Mouse (Mus musculus): Measurements from ENCODE around the gene Guk1.
A peak's percentile ranks its signal among the peaks of the same experiment; 100 is the strongest.

The Guk1 gene

GRCm38 (mm10) chr11:59210020-59210419 is 18.0 kb upstream of the Guk1 start:
- DNase-seq, result no peak

DNA sequence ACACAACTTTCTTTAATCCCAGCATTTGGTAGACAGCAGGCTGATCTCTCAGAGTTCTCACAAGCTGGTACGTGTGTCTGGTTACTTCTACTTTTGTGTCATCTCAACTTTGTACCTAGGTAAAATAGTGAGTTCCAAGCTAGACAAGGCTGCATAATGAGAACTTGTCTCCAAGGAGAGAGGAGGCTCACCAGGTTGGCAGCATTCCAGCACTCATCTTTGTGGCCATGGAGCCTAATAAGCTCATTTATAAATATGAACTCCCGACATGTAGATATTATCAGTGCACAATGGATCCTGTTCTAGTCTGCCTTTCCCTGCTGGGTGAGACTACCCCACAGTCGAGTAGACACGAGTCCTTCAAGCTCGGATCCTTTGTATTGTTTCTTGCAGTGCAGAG is 17.6 kb upstream of the Guk1 start:
- no peak for DNase-seq

DNA sequence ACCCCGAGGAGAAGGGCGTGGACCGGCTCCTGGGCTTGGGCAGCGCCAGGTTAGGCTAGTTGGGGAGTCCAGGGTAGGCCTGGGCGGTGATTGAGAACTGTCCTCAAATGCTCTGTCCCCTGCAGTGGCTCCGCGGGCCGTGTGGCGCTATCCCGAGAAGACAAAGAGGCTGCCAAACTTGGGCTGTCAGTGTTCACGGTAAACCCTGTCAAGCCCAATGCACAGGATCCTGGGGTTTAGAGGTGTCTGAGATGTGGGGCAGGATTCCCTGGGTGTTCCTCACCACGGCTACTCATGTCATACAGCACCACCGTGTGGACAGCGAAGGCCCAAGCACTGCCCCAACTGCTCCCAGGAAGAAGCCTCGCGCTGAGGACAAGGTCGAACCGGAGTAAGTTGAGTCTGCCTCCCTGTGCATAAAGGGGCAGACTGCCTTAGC is 17.0 kb upstream of the Guk1 start:
- peak; percentile 65 to 68 for DNase-seq

- DNase-seq, result peak; percentile 92 to 93
Measured at GRCm38 (mm10) chr11:59208153-59208831, 16.3 kb upstream of the Guk1 start, which contains the start of gene 2310033P09Rik. TSS of gene 2310033P09Rik (plus strand) at chr11:59208321.

GRCm38 (mm10) chr11:59202081-59202995 is 10.3 kb upstream of the Guk1 start, which contains the start of gene Mrpl55:
TSS of gene Mrpl55 (plus strand) at chr11:59202486.
- peak; percentile 91 to 94 for DNase-seq

DNA sequence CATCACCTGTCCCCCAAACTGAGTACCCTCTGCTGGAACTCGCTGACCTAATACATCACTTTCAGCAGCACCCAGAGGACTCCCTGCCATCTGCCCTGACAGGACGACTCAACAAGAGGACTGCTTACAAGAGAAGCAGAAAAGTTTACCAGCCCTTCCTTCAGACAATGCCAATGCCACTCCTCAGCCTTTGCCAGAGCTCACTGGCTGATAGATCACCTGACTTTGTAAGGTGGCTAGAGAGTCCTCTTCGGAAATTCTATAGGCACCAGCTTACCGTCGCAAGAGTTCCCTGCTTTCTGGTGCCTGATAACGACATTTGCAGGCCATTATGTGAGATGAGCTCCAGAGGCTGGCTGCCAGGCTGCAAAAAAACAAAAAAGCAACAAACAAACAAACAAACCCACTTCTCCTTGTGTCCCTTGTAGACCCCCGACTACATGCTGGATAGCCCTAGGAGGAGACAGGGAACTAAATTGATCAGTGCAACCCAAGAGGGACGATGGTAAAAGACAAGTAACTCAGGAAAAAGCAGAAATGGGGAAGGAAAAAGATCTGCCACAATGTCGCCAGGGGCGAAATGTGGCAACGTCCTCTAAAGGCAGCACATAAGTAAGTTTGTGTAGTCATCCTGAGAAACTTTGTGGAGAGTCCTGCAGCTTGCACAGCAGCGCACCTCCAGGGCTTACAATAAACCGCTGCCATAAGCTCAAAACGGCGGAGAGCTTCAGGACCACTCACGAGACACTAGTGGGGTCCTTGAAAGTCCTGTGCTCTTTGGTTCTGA is 9.4 kb upstream of the Guk1 start:
- no peak for DNase-seq

DNA sequence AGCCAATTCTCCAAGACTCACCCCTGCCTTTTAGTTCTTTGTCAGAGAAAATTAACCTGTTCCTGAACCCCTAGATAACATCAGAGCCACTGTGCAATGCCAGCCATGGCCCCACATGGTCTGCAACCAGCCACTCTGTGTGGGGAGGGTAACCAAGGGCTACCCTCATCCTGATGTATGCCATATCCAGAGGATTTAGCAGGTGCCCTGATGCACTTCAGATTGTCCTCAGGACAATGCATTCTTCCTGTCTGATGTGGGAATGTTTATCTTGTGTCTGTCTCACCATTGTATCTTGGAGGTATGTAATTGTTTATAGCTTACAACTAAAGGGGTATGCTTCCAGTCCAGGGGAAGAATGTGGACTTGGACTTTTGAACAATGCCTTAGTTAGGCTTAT is 4.2 kb upstream of the Guk1 start:
- DNase-seq, result no peak

- peak; percentile 95 for DNase-seq
Measured at GRCm38 (mm10) chr11:59191231-59192058, 567 bp downstream of the Guk1 start.

- DNase-seq, result no peak
Measured at GRCm38 (mm10) chr11:59187706-59188105, 4.3 kb downstream of the Guk1 start.

DNA sequence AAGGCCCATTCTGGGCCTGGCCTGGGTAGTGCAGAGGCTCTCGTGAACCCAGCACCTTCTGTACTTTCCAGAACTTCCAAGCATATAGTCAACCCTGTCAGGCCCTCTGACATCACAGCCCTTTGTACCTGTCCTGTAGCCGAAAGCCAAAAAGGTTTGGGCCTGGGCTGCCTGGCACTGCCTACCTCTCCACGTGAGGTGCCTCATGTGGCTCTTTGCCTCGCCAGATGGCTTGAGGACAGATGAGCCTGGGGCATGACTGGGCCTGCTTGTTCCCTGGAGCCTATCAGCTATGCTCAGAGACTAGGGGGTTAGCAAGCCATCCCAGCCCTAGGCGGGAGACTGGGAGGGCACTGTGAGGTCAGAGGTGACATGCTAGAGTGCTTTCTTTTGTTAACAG is 6.5 kb downstream of the Guk1 start:
- no peak for DNase-seq

DNA sequence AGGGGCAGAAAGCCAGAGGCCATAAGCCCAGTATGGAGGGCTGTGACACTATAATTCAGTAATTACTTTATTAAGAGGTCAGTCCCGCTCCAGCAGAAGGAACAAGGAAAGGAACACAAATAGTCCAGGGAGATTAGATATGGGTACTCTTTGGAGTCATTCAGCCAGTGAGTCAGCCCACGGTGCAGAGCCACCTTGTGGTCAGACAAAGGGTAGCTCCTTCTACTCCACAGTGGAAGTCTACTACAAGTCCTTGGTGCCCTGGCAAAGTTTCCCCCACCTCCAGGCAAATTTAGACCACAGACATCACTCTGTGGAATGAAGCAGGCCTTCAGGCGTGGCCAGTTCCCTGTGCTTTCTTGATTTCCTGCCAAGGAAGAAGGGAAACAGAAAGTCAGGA is 8.2 kb downstream of the Guk1 start:
- DNase-seq, result peak; percentile 41 to 59

GRCm38 (mm10) chr11:59182864-59183331 is 9.1 kb downstream of the Guk1 start, which contains the start of gene Gjc2:
TSS of gene Gjc2 (minus strand) at chr11:59183213.
- peak in 1 of 2 experiments; percentile 39 for DNase-seq

DNA sequence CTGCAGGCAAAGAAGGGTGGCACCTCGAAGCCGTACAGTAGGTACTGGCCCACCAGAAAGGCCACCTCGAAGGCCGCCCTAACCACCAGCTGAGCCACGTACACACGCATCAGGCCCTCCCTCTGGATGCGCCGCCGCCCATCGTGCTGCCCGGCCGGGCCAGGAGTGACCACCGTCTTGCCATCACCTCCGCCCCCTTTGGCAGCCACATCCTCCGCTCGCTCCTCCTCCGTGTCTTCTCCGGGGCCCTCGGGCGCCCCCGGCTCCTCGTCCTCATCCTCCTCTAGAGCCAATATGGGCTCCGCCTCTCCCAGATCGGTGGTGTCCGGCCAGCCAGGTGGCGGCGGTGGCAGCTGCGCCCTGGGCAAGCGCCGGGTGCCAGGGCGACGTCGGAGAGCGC is 15.1 kb downstream of the Guk1 start:
- DNase-seq, result no peak

DNA sequence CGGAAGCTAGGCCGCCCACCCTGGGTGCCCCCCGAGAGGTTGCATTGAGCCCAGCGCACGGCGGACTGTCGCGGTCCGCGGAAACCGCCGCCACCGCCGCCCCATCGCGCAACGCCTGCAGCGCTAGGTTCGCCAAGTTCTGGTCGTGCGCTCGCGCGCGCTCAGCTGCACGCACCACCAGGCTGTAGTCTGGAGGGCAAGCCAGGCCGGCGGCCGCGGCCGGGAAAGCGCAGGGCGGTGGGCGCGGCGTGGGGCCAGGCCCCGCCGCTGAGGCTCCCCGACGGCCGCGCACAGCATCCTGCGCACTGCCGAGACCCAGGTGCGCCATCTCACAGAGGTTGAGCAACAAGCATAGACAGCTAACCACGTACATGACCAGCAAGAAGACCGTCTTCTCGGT is 15.5 kb downstream of the Guk1 start:
- DNase-seq, result no peak

DNA sequence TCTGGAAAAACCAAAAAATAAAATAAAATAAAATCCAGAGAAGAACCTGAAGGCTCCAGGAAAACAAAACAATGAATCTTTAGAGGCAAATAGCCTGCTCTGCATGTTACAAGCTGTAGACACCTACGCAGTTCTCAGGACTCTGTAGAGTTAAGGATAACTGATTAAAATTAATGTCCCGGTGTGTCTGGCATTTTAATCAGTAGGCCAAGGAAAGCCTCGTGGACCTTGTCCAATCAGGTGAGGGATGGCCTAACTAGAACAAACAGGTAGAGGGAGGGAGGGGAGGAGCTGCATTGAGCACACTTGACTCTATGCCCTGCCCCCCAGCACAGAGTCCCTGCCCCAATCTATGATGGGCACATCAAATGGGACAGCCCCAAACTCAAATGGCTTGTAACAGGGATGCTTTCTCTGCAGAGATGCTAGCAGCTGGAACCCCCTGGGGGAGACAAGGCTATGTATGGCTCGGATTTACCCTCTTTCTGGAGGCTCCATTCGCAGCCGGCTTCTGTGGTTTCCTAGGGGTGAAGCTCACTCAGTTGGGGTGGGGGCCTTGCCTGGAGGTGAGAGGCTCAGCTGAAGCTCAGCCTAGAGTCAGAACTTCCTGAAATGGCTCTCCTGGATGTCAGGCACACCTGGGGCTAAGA is 17.7 kb downstream of the Guk1 start:
- no peak for DNase-seq

DNA sequence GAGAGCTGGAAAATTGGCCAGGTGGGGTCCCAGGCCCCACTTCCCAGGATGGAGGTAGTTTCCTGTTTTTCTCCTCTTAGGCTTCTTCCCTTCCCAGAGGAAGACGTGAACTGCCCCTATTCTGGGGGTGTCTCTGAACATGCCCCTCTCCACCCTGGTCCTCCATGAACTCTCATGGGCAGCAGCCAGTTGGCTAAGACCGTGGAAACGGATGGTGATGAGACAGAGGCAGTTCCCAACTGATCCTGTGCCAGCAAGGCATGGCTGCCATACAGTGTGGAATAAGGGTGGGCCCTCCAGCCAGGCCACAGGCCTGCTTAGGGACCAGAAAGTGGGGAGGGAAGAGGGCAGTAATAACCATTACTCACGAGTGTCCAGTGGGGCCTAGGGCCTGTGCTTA is 21.5 kb downstream of the Guk1 start:
- no peak for DNase-seq

- no peak for DNase-seq
Measured at GRCm38 (mm10) chr11:59169807-59170206, 22.2 kb downstream of the Guk1 start.

DNA sequence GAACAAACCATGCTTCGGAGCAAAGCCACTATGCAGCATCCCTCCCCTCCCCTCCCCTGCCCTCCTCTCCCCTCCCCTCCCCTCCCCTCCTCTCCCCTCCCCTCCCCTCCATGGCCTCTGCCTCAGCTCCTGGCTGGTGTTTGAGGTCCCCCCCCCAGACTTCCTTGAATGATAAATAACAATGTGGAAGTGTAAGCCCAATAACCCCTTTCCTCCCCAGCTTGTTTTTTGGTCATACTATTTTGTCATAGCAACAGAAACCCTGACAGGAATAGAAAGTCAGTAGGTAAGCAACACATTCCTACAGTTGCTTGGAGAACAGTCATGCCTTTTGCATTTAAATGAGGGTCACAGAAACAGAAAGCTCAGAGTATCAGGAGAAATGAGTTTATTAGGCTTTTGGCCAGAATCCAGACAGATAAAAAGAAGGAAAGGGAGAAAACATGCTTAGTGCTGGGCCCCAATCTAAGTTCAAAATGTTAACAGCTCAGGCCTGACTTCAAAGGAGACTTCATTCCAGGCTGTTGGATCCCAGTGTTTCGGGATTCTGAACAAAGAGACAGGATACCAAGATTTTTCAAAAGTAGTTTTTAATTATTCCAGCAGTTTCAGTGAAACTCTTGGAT is 26.3 kb downstream of the Guk1 start:
- no peak for DNase-seq

- no peak for DNase-seq
Measured at GRCm38 (mm10) chr11:59164384-59164783, 27.6 kb downstream of the Guk1 start.
